Mouse (Mus musculus): ENCODE measurements around the gene Serpina3a. TPM values are rescaled to one million over a fixed set of nuclear protein-coding genes. Genes with fewer than 3 reads are reported as not detected.
A peak's percentile ranks its signal among the peaks of the same experiment; 100 is the strongest.

Gene Serpina3a
- polyA plus RNA-seq, 1 experiment from 2014 or later, result not detected

DNA sequence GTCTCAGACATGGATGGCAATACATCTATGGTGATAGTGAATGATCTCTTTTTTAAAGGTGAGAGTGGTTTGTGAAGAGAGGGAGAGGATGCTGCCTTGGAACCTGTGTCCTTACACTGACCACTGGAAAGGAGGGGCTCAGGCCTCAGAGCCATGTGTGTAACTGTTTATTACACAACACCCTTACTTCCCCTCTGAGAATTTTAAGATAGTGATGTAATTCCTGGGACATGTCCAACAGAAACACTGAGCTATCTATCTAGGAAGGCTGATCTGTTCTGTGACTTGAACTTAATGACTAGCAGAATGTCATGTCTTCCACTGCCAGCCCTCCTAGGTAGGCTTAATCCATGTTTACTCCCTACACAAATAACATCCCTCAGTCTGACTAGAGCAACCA, 18.5 kb downstream of the Serpina3a start:
- no peak for TF ChIP-seq CTCF (IDR thresholded peaks at IDR 0.05; ENCODE audit: low read depth)
- TF ChIP-seq EP300 (IDR thresholded peaks at IDR 0.05; ENCODE audit: low read depth), result no peak
- no peaks in the 10 kb centered on the region for H3K27me3 ChIP-seq (ENCODE audit: insufficient read depth, low read length)
- no peaks in the 10 kb centered on the region for H3K9me3 ChIP-seq (ENCODE audit: low read length)
- no peak overlapping the region for H3K27ac ChIP-seq (ENCODE audit: low read depth)
- 0 out of 2 replicates have a peak, but pooled peaks cover 7% of the 10 kb centered on the region for H3K4me1 ChIP-seq (ENCODE audit: insufficient read depth)
- no peak for DNase-seq
- no peak overlapping the region for H3K9ac ChIP-seq (replicated peaks)
- H3K36me3 ChIP-seq (replicated peaks; ENCODE audit: insufficient read depth, low read length), result no peaks in the 10 kb centered on the region
- no peak overlapping the region for H3K4me3 ChIP-seq (ENCODE audit: low read depth, low read length)
- H3K4me2 ChIP-seq (ENCODE audit: low read depth, low read length), result no peak overlapping the region
- ATAC-seq, result no peak

DNA sequence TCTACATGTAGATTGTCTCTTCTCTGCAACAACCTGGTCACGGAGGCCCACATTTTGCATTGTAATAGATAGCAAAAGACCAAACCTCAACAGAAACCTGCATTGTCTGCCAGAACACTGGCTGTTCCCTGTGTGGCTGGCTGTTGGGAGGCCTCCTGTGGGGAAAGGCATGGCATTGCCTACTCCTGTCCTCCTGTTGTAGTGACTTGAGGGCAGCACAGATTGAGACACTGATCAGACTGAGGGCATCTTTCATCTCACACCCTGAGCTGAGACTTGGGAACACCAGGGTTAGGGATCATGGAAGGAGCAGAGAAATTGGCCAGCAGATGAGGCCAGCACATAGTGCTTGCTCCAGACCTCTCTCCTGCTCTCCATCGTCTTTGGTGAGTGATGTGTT, 25.7 kb downstream of the Serpina3a start:
- Histone ChIP-seq H3K36me3 (replicated peaks; ENCODE audit: insufficient read depth, low read length) (no peaks in the 10 kb centered on the region), H3K9me3 (ENCODE audit: low read length) (no peaks in the 10 kb centered on the region), H3K4me3 (ENCODE audit: low read depth, low read length) (no peak overlapping the region), H3K9ac (replicated peaks) (no peak overlapping the region), H3K4me2 (ENCODE audit: low read depth, low read length) (no peak overlapping the region), H3K4me1 (ENCODE audit: insufficient read depth) (peaks cover 3% of the 10 kb centered on the region; the same call in 1 of the 2 replicates), H3K27ac (ENCODE audit: low read depth) (no peak overlapping the region), H3K27me3 (ENCODE audit: insufficient read depth, low read length) (no peaks in the 10 kb centered on the region)
- peak; percentile 4 for DNase-seq
- TF ChIP-seq EP300 (IDR thresholded peaks at IDR 0.05; ENCODE audit: low read depth) (no peak), CTCF (IDR thresholded peaks at IDR 0.05; ENCODE audit: low read depth) (no peak)
- no peak for ATAC-seq
- WGBS (ENCODE audit: insufficient replicate concordance), result 62% methylated on average over 2 of the region's 2 CpGs

- DNase-seq (no peak), ATAC-seq (no peak)
- no peak overlapping the region for H3K27ac ChIP-seq (ENCODE audit: low read depth)
- H3K4me3 ChIP-seq (ENCODE audit: low read depth, low read length), result no peak overlapping the region
- no peaks in the 10 kb centered on the region for H3K36me3 ChIP-seq (replicated peaks; ENCODE audit: insufficient read depth, low read length)
- no peak for TF ChIP-seq EP300 (IDR thresholded peaks at IDR 0.05; ENCODE audit: low read depth)
- no peak for TF ChIP-seq CTCF (IDR thresholded peaks at IDR 0.05; ENCODE audit: low read depth)
- H3K4me2 ChIP-seq (ENCODE audit: low read depth, low read length), result no peak overlapping the region
- H3K9me3 ChIP-seq (ENCODE audit: low read length), result no peaks in the 10 kb centered on the region
- WGBS (ENCODE audit: insufficient replicate concordance), result 70% methylated on average over 4 of the region's 4 CpGs
- no peak overlapping the region for H3K9ac ChIP-seq (replicated peaks)
- H3K4me1 ChIP-seq (ENCODE audit: insufficient read depth), result peaks cover 3% of the 10 kb centered on the region; the same call in 1 of the 2 replicates
- H3K27me3 ChIP-seq (ENCODE audit: insufficient read depth, low read length), result no peaks in the 10 kb centered on the region
Measured at GRCm38 (mm10) chr12:104140543-104141103, 28.1 kb downstream of the Serpina3a start.

DNA sequence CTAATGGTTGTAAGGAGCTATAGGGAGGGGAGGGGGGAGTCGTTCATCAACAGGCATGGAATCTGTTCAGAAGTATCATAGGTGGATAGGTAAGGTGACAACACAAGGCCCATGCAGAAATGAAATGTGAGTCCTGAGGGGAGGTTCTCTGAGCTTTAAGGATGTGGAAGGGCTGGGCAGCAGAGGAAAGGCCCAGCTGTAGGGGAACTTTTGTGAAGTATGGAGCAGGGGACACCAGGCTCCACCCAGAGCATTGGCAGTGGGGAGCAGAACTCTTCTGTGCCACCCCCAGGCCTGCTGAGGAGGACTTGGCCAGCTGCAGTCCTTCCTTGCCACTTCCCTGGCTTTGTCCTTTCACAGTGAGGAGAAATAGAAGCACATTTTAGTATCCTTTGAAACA, 29.0 kb downstream of the Serpina3a start:
- H3K4me1 ChIP-seq (ENCODE audit: insufficient read depth), result peaks cover 3% of the 10 kb centered on the region; the same call in 1 of the 2 replicates
- H3K4me3 ChIP-seq (ENCODE audit: low read depth, low read length), result no peak overlapping the region
- H3K9ac ChIP-seq (replicated peaks), result no peak overlapping the region
- no peak for TF ChIP-seq CTCF (IDR thresholded peaks at IDR 0.05; ENCODE audit: low read depth)
- TF ChIP-seq EP300 (IDR thresholded peaks at IDR 0.05; ENCODE audit: low read depth), result no peak
- no peaks in the 10 kb centered on the region for H3K9me3 ChIP-seq (ENCODE audit: low read length)
- H3K27ac ChIP-seq (ENCODE audit: low read depth), result no peak overlapping the region
- no peaks in the 10 kb centered on the region for H3K27me3 ChIP-seq (ENCODE audit: insufficient read depth, low read length)
- ATAC-seq, result no peak
- WGBS (ENCODE audit: insufficient replicate concordance), result 77% methylated on average over 1 of the region's 1 CpGs
- no peaks in the 10 kb centered on the region for H3K36me3 ChIP-seq (replicated peaks; ENCODE audit: insufficient read depth, low read length)
- DNase-seq, result no peak
- H3K4me2 ChIP-seq (ENCODE audit: low read depth, low read length), result no peak overlapping the region

DNA sequence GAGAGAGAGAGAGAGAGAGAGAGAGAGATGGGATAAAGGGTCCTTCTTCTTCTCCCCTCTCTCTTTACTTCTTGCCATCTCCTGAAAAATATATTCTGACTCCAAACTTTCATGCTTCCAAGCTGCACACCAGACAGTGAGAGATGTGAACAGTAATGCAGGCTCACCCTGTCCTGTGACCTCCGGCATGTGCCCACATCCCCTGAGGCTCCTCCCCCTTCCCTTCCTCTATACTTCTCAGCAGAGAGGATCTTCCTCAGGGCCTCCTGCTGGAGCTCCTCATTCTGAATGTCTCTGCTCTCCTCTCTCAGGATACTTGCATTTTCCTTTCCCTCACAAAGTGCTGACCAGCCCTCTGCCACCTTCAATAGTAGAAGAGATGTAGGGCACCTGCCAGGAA, 29.9 kb downstream of the Serpina3a start:
- Histone ChIP-seq H3K27ac (ENCODE audit: low read depth) (no peak overlapping the region), H3K4me3 (ENCODE audit: low read depth, low read length) (no peak overlapping the region), H3K36me3 (replicated peaks; ENCODE audit: insufficient read depth, low read length) (no peaks in the 10 kb centered on the region), H3K27me3 (ENCODE audit: insufficient read depth, low read length) (no peaks in the 10 kb centered on the region), H3K9me3 (ENCODE audit: low read length) (no peaks in the 10 kb centered on the region), H3K9ac (replicated peaks) (no peak overlapping the region), H3K4me2 (ENCODE audit: low read depth, low read length) (no peak overlapping the region), H3K4me1 (ENCODE audit: insufficient read depth) (peaks cover 3% of the 10 kb centered on the region; the same call in 1 of the 2 replicates)
- TF ChIP-seq CTCF (IDR thresholded peaks at IDR 0.05; ENCODE audit: low read depth) (no peak), EP300 (IDR thresholded peaks at IDR 0.05; ENCODE audit: low read depth) (no peak)
- ATAC-seq (no peak), DNase-seq (no peak)
- 21% methylated on average over 1 of the region's 1 CpGs for WGBS (ENCODE audit: insufficient replicate concordance)

GRCm38 (mm10) chr12:104143286-104143685, 30.8 kb downstream of the Serpina3a start:
- TF ChIP-seq EP300 (IDR thresholded peaks at IDR 0.05; ENCODE audit: low read depth) (no peak), CTCF (IDR thresholded peaks at IDR 0.05; ENCODE audit: low read depth) (no peak)
- Histone ChIP-seq H3K4me3 (ENCODE audit: low read depth, low read length) (no peak overlapping the region), H3K27me3 (ENCODE audit: insufficient read depth, low read length) (no peaks in the 10 kb centered on the region), H3K4me1 (ENCODE audit: insufficient read depth) (peaks cover 3% of the 10 kb centered on the region; the same call in 1 of the 2 replicates), H3K36me3 (replicated peaks; ENCODE audit: insufficient read depth, low read length) (no peaks in the 10 kb centered on the region), H3K9ac (replicated peaks) (no peak overlapping the region), H3K9me3 (ENCODE audit: low read length) (no peaks in the 10 kb centered on the region), H3K27ac (ENCODE audit: low read depth) (no peak overlapping the region), H3K4me2 (ENCODE audit: low read depth, low read length) (no peak overlapping the region)
- 52% methylated on average over 1 of the region's 1 CpGs for WGBS (ENCODE audit: insufficient replicate concordance)
- no peak for ATAC-seq
- no peak for DNase-seq
